Mouse (Mus musculus) E14TG2a.4 (cell line): ENCODE measurements at regions not wholly inside any gene's neighbourhood (a gene's known extent, or its start where the extent isn't known, plus 50 kb on each side); places are given as distances from the start of the nearest gene placed in this dataset.

Experiments
- CTCF ChIP-seq: conservative IDR thresholded peaks from 2 replicates; pipeline ENCODE4 v1.5.1; 2014; ENCODE audit warnings: low read length
- NANOG ChIP-seq: IDR thresholded peaks from 2 replicates; pipeline ENCODE4 v1.6.1; 2014; ENCODE audit warnings: borderline replicate concordance, low read length, mixed read lengths
- POU5F1 ChIP-seq: IDR thresholded peaks from 2 replicates; pipeline ENCODE4 v1.6.1; 2014; ENCODE audit warnings: low read length, borderline replicate concordance

DNA sequence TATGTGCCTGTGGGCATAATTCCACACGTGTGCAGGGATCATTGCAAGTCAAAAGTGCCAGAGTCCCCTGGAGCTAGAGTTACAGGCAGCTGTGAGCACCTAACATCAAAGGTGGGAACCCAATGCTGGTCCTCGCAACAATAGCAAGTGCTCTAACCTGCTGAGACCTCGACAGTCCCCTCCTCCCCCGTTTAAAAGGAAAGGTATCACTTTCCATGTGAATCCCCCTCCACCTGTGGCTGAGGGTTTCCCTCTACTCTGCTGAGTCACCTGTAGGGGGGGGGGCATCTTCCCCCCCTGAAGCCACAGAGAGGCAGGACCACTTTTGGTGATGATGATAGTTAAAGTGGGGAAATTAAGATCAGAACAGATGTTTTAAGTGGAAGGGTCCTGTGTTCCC lies 133.4 kb upstream of the Foxn2 start:
- TF ChIP-seq CTCF (no peak), POU5F1 (no peak), NANOG (no peak)
